Comparison of ENCODE assay signal across 8 mouse cellular contexts in genomic region chr19:29523230-29523582, GRCm38 (mm10). TPM values are rescaled to one million over a fixed set of nuclear protein-coding genes. Genes with fewer than 3 reads are reported as not detected.
DNase-seq lines count a peak whose midpoint lies in the region; ATAC-seq lines count a peak whose summit lies in the region.

No protein-coding gene starts in this region.

- ATAC-seq in megakaryocyte, adult 5-6 weeks (ENCODE audit: poor library complexity, severe bottlenecking), result no peak
- no peak for ATAC-seq in embryonic facial prominence, embryonic 13.5 days (ENCODE audit: insufficient number of reproducible peaks, insufficient read depth, low FRiP score, low TSS enrichment, low read depth)
- ATAC-seq in intestine, embryonic 15.5 days, result no peak
- no peak for ATAC-seq in neural tube, embryonic 15.5 days (ENCODE audit: low FRiP score)

- H3K4me1 ChIP-seq in megakaryocyte, embryonic 14.5 days, result peaks cover 20% of the 10 kb centered on the region; the same call in 1 of the 2 replicates
- H3K4me1 ChIP-seq in embryonic facial prominence, embryonic 13.5 days, result peaks cover 16% of the 10 kb centered on the region
- H3K4me1 ChIP-seq in intestine, embryonic 15.5 days (replicated peaks), result 0 out of 2 replicates have a peak, but pooled peaks cover 4% of the 10 kb centered on the region
- H3K4me1 ChIP-seq in neural tube, embryonic 15.5 days, result peaks cover 22% of the 10 kb centered on the region

- under 1% methylated on average over 9 of the region's 9 CpGs for WGBS in embryonic facial prominence, embryonic 13.5 days
- WGBS in intestine, embryonic 15.5 days, result under 1% methylated on average over 9 of the region's 9 CpGs
- WGBS in neural tube, embryonic 15.5 days, result 0% methylated on average over 9 of the region's 9 CpGs

- peak overlapping the region; percentile 99 for H3K4me3 ChIP-seq in megakaryocyte, embryonic 14.5 days (replicated peaks)
- peak overlapping the region; percentile 90 for H3K4me3 ChIP-seq in embryonic facial prominence, embryonic 13.5 days
- H3K4me3 ChIP-seq in intestine, embryonic 15.5 days (replicated peaks), result peak overlapping the region; percentile 96
- H3K4me3 ChIP-seq in neural tube, embryonic 15.5 days (replicated peaks), result peak overlapping the region; percentile 76

- DNase-seq in left cerebral cortex, postnatal 36 days (ENCODE audit: low spot score in 2 of 2), result no peak
- no peak for DNase-seq in spleen, postnatal 10 days (ENCODE audit: low spot score in 2 of 2)
- DNase-seq in frontal cortex, postnatal 14 days (ENCODE audit: low spot score in 2 of 2), result no peak

- peak overlapping the region; percentile 71 for H3K4me2 ChIP-seq in embryonic facial prominence, embryonic 13.5 days
- H3K4me2 ChIP-seq in intestine, embryonic 15.5 days (replicated peaks), result peak overlapping the region; percentile 70
- peak overlapping the region; percentile 84 for H3K4me2 ChIP-seq in neural tube, embryonic 15.5 days

- no peaks in the 10 kb centered on the region for H3K9me3 ChIP-seq in megakaryocyte, embryonic 14.5 days
- no peaks in the 10 kb centered on the region for H3K9me3 ChIP-seq in embryonic facial prominence, embryonic 13.5 days
- no peaks in the 10 kb centered on the region for H3K9me3 ChIP-seq in intestine, embryonic 15.5 days
- H3K9me3 ChIP-seq in neural tube, embryonic 15.5 days (replicated peaks), result no peaks in the 10 kb centered on the region

- H3K27me3 ChIP-seq in megakaryocyte, embryonic 14.5 days (replicated peaks), result no peaks in the 10 kb centered on the region
- no peaks in the 10 kb centered on the region for H3K27me3 ChIP-seq in embryonic facial prominence, embryonic 13.5 days
- H3K27me3 ChIP-seq in intestine, embryonic 15.5 days (replicated peaks), result no peaks in the 10 kb centered on the region
- no peaks in the 10 kb centered on the region for H3K27me3 ChIP-seq in neural tube, embryonic 15.5 days (replicated peaks)

- peak overlapping the region; percentile 94 for H3K27ac ChIP-seq in embryonic facial prominence, embryonic 13.5 days
- H3K27ac ChIP-seq in intestine, embryonic 15.5 days, result peak overlapping the region; percentile 93
- H3K27ac ChIP-seq in neural tube, embryonic 15.5 days (replicated peaks), result peak overlapping the region; percentile 95

- intact Hi-C loops in left cerebral cortex, postnatal 36 days (cut with DNase I), result loop anchor here (5.0 kb wide), 1 partner anchor 39 kb away; no protein-coding TSS in a partner anchor

- H3K36me3 ChIP-seq in megakaryocyte, embryonic 14.5 days (replicated peaks; ENCODE audit: low read length), result peaks cover 3% of the 10 kb centered on the region
- H3K36me3 ChIP-seq in embryonic facial prominence, embryonic 13.5 days, result peaks cover 6% of the 10 kb centered on the region; the same call in 1 of the 2 replicates
- H3K36me3 ChIP-seq in intestine, embryonic 15.5 days, result no peaks in the 10 kb centered on the region
- H3K36me3 ChIP-seq in neural tube, embryonic 15.5 days, result no peaks in the 10 kb centered on the region

- H3K9ac ChIP-seq in embryonic facial prominence, embryonic 13.5 days, result peak overlapping the region; percentile 96
- peak overlapping the region; percentile 91 for H3K9ac ChIP-seq in intestine, embryonic 15.5 days
- H3K9ac ChIP-seq in neural tube, embryonic 15.5 days (replicated peaks), result peak overlapping the region; percentile 76

RNA-seq across cellular contexts. Expression of gene Ric1, which starts 1.1 kb away (rescaled TPM):
- 1.0 and 1.4 TPM in 2 replicates for polyA plus RNA-seq in megakaryocyte, embryonic 14.5 days (2012; ENCODE audit: insufficient read depth, low replicate concordance)
- 12.9 and 13.1 TPM in 2 replicates for total RNA-seq in megakaryocyte, adult 5-6 weeks (2015)
- total RNA-seq in megakaryocyte, adult 5-6 weeks (2017), result 14.3 and 15.3 TPM in 2 replicates
- 29.6 and 32.1 TPM in 2 replicates for polyA plus RNA-seq in embryonic facial prominence, embryonic 13.5 days (2015; fragmentation: Nextera tagmentation; extraction: Ambion mirVana)
- 11.9 and 12.3 TPM in 2 replicates for polyA plus RNA-seq in intestine, embryonic 15.5 days (2015; fragmentation: Nextera tagmentation; extraction: Ambion mirVana)
- 13.8 and 14.6 TPM in 2 replicates for polyA plus RNA-seq in neural tube, embryonic 15.5 days (2015; fragmentation: Nextera tagmentation; extraction: Ambion mirVana)
- 10 to 100 TPM; 32.2 to 37.9 TPM for total RNA-seq in left cerebral cortex, postnatal 36 days (2021)
